Mouse (Mus musculus) embryonic facial prominence, embryonic 14.5 days (tissue): ENCODE results near the gene Myh3. TPM values are rescaled to one million over a fixed set of nuclear protein-coding genes. Genes with fewer than 3 reads are reported as not detected.

ENCODE experiments used
- ATAC-seq: fragments of 200-750 bp; cut with Nextera tagmentation; 2 replicates; pipeline ENCODE4 v1.8.0; 2017; ENCODE audit warnings: low read depth, moderate number of reproducible peaks, moderate TSS enrichment
- DNase-seq: peaks from one replicate; pipeline ENCODE4 v3.0.0-alpha.2; 2015; ENCODE audit warnings: low spot score
- H3K27ac ChIP-seq: fragments of 300-500 bp; sonication (generic); replicated peaks from 2 replicates; pipeline ENCODE4 v1.5.1; 2014; ENCODE audit warnings: low read depth, mild to moderate bottlenecking, low read length, moderate library complexity
- H3K27me3 ChIP-seq: fragments of 300-500 bp; sonication (generic); replicated peaks from 2 replicates; pipeline ENCODE4 v1.6.1; 2014; ENCODE audit warnings: low read length; ENCODE audit not compliant: control insufficient read depth, insufficient read depth
- H3K36me3 ChIP-seq: fragments of 300-500 bp; sonication (generic); 2 replicates; pipeline ENCODE4 v1.6.1; 2014; ENCODE audit warnings: low read length, mixed read lengths; ENCODE audit not compliant: control insufficient read depth, insufficient read depth
- H3K4me1 ChIP-seq: fragments of 300-500 bp; sonication (generic); 2 replicates; pipeline ENCODE4 v1.6.1; 2014; ENCODE audit warnings: antibody characterized with exemption, low read length; ENCODE audit not compliant: control insufficient read depth, insufficient read depth
- H3K4me2 ChIP-seq: fragments of 300-500 bp; sonication (generic); 2 replicates; pipeline ENCODE4 v1.6.1; 2014; ENCODE audit warnings: low read depth, mild to moderate bottlenecking, low read length, moderate library complexity, mixed read lengths
- H3K4me3 ChIP-seq: fragments of 300-500 bp; sonication (generic); 2 replicates; pipeline ENCODE4 v1.5.1; 2014; ENCODE audit warnings: low read depth, mild to moderate bottlenecking, low read length
- H3K9ac ChIP-seq: fragments of 300-500 bp; sonication (generic); 2 replicates; pipeline ENCODE4 v1.6.1; 2014; ENCODE audit warnings: low read depth, mild to moderate bottlenecking, low read length, moderate library complexity, mixed read lengths
- H3K9me3 ChIP-seq: fragments of 300-500 bp; sonication (generic); 2 replicates; pipeline ENCODE4 v1.6.1; 2016; ENCODE audit warnings: low read length; ENCODE audit not compliant: control insufficient read depth
- WGBS: fragments of 180-500 bp; shearing (Covaris S2); extraction: QIAGEN DNeasy Blood & Tissue Kit; methylation state at CpG from one replicate; pipeline ENCODE4 v1.1.7; 2014; 5-methylcytosine and 5-hydroxymethylcytosine counted together
- polyA plus RNA-seq: library from polyadenylated mRNA; unstranded; fragments of >200 nt; fragmentation: Nextera tagmentation; extraction: Ambion mirVana; gene quantifications from 2 replicates; pipeline ENCODE4 v1.2.1, GENCODE M21; 2014

Gene Myh3
- 368 and 488 TPM in 2 replicates for polyA plus RNA-seq

- no peaks in the 10 kb centered on the region for H3K4me1 ChIP-seq
- no peak within 1 kb of the TSS for H3K9ac ChIP-seq
- H3K9me3 ChIP-seq: no peaks in the 10 kb centered on the region
- H3K36me3 ChIP-seq: no peaks in the 10 kb centered on the region
- H3K4me2 ChIP-seq: no peak within 1 kb of the TSS
- no peak within 1 kb of the TSS for H3K27ac ChIP-seq
- DNase-seq (peak; percentile 22), ATAC-seq (no peak)
- 83% methylated on average over 5 of the region's 5 CpGs for WGBS
- H3K4me3 ChIP-seq: no peak within 1 kb of the TSS
- 0 out of 2 replicates have a peak, but pooled peaks cover 2% of the 10 kb centered on the region for H3K27me3 ChIP-seq
Measured at GRCm38 (mm10) chr11:67078000-67078399, at the start of gene Myh3. Gene Myh3 (plus strand): TSS chr11:67078300.

- H3K4me3 ChIP-seq: no peak overlapping the region
- H3K27me3 ChIP-seq: no peaks in the 10 kb centered on the region
- H3K4me1 ChIP-seq: no peaks in the 10 kb centered on the region
- no peak overlapping the region for H3K9ac ChIP-seq
- 58% methylated on average over 16 of the region's 16 CpGs for WGBS
- no peak overlapping the region for H3K4me2 ChIP-seq
- no peaks in the 10 kb centered on the region for H3K36me3 ChIP-seq
- H3K9me3 ChIP-seq: no peaks in the 10 kb centered on the region
- ATAC-seq (no peak), DNase-seq (no peak)
- H3K27ac ChIP-seq: no peak overlapping the region
Measured at GRCm38 (mm10) chr11:67030904-67031602, 47.0 kb upstream of the Myh3 start.

DNA sequence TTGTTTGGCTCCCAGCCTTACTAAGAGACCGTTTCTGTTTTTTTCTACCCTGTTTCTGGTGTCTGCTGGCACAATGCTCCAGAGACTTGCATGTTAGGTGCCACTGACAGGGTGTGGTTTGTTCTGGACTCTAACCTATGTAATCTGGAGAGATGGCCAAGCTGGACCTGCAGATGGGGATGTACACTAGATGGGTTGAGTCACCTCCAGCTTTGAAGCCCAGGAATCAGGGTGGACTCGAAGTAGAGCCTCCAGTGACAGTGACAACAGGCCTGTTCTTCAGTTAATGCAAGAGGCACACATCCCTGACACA lies 46.5 kb upstream of the Myh3 start:
- DNase-seq (no peak), ATAC-seq (no peak)
- Histone ChIP-seq H3K9me3 (no peaks in the 10 kb centered on the region), H3K27ac (no peak overlapping the region), H3K27me3 (no peaks in the 10 kb centered on the region), H3K4me3 (no peak overlapping the region), H3K9ac (no peak overlapping the region), H3K36me3 (no peaks in the 10 kb centered on the region), H3K4me1 (no peaks in the 10 kb centered on the region), H3K4me2 (no peak overlapping the region)
- 68% methylated on average over 2 of the region's 2 CpGs for WGBS

DNA sequence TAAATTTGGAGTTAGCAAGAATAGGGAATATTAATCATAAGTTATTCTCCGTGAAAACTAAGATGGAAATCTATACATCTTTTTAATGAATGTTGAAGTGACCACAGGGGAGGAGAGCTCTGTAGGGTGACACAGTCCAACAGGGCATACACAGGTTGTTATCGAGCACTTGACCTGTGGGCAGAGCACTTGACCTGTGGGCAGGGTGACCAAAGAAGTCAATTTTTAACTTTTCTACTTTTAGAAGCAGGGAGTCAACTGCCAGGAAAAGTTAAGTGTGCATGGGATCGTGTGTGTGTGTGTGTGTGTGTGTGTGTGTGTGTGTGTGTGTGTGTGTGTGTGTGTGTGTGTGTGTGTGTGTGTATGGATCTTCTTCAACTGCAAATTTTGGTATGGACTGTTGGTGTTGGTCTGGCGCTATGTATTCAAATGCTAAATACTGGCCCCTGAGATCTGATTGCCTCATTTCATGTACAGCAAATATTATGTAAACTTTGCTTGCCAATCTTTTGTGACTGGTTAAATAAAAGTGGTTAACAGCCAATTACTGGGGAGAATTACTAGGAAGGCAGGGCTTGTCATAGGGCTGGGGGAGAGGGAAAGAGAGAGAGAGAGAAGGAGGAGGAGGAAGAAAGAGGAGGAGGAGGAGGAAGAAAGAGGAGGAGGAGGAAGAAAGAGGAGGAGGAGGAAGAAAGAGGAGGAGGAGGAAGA lies 43.2 kb upstream of the Myh3 start:
- Histone ChIP-seq H3K36me3 (peaks cover 28% of the 10 kb centered on the region), H3K27me3 (no peaks in the 10 kb centered on the region), H3K27ac (no peak overlapping the region), H3K4me2 (no peak overlapping the region), H3K9ac (no peak overlapping the region), H3K4me3 (no peak overlapping the region), H3K4me1 (no peaks in the 10 kb centered on the region), H3K9me3 (0 out of 2 replicates have a peak, but pooled peaks cover under 1% of the 10 kb centered on the region)
- WGBS: 80% methylated on average over 4 of the region's 4 CpGs
- no peak for DNase-seq
- ATAC-seq: no peak

DNA sequence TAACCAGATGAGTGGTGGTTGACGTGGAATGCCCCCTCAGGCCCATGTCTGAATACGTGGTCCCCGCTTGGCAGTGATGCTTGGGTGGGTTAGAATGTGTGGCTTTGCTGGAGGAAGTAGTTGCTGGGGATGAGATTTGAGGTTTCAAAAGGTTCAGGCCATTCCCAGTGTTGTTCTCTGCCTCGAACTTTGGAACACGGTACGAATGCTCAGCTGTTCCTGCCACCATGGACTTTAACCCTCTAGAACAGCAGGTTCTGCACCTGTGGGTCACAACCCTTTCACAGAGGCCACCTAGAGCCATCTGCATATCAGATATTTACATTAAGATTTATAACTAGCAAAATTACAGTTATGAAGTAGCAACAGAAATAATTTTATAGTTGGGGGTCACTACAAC lies 41.9 kb upstream of the Myh3 start:
- Histone ChIP-seq H3K9me3 (0 out of 2 replicates have a peak, but pooled peaks cover 4% of the 10 kb centered on the region), H3K27me3 (no peaks in the 10 kb centered on the region), H3K9ac (no peak overlapping the region), H3K4me2 (no peak overlapping the region), H3K36me3 (peaks cover 41% of the 10 kb centered on the region), H3K4me1 (no peaks in the 10 kb centered on the region), H3K27ac (no peak overlapping the region), H3K4me3 (no peak overlapping the region)
- ATAC-seq (no peak), DNase-seq (no peak)
- 80% methylated on average over 6 of the region's 6 CpGs for WGBS

DNA sequence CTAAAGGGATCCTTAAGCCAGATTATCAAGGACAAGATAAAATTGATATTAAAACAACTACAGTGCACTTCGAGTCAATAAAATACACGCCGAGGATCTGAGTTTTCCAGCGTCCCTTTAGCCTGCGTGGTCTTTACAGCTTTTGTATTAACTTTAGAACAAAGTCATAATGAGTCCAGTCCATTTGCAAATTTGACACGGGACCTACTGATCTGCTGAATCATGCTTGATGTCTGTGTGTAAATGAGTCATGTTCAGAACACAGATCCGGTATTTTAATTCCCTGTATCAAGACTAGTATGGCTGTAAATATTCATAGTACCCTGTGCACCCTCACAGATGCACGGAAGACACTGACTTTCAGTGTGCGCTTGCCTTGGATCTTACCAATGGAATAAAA lies 41.2 kb upstream of the Myh3 start:
- ATAC-seq (no peak), DNase-seq (no peak)
- H3K9me3 ChIP-seq: 0 out of 2 replicates have a peak, but pooled peaks cover 4% of the 10 kb centered on the region
- WGBS: 95% methylated on average over 9 of the region's 9 CpGs
- H3K4me1 ChIP-seq: no peaks in the 10 kb centered on the region
- no peaks in the 10 kb centered on the region for H3K27me3 ChIP-seq
- no peak overlapping the region for H3K27ac ChIP-seq
- H3K4me2 ChIP-seq: no peak overlapping the region
- H3K9ac ChIP-seq: no peak overlapping the region
- no peak overlapping the region for H3K4me3 ChIP-seq
- peaks cover 48% of the 10 kb centered on the region for H3K36me3 ChIP-seq

GRCm38 (mm10) chr11:67039799-67040198 lies 38.3 kb upstream of the Myh3 start:
- no peak for ATAC-seq
- WGBS: 92% methylated on average over 3 of the region's 3 CpGs

DNA sequence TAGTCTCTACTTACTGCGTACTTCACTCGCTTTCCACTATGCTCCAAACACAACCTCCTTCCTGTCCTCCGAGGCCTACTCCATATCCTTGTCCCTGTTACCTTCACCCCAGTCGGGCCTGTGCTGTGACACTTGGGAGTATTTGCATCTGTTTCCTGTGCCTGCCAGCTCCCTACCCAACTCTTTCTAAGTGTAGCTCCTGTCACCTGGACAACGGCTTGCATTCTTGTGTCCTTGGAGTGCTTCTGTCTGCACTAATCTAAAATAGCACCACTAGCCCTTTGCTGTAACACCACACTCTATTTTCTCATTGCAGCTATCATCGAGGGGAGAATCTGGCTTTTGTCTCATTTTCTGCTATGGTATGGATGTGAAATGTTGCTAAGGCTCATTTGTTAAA lies 37.6 kb upstream of the Myh3 start:
- H3K27ac ChIP-seq: no peak overlapping the region
- no peak overlapping the region for H3K4me3 ChIP-seq
- DNase-seq: no peak
- 92% methylated on average over 6 of the region's 6 CpGs for WGBS
- no peak overlapping the region for H3K4me2 ChIP-seq
- no peak for ATAC-seq
- 0 out of 2 replicates have a peak, but pooled peaks cover 4% of the 10 kb centered on the region for H3K9me3 ChIP-seq
- no peak overlapping the region for H3K9ac ChIP-seq
- H3K36me3 ChIP-seq: peaks cover 49% of the 10 kb centered on the region
- H3K4me1 ChIP-seq: no peaks in the 10 kb centered on the region
- H3K27me3 ChIP-seq: no peaks in the 10 kb centered on the region

More at GRCm38 (mm10) chr11:67039799-67040198, 38.3 kb upstream of the Myh3 start:
- Histone ChIP-seq H3K27me3 (no peaks in the 10 kb centered on the region), H3K27ac (no peak overlapping the region), H3K9ac (no peak overlapping the region), H3K36me3 (peaks cover 49% of the 10 kb centered on the region), H3K4me2 (no peak overlapping the region), H3K4me1 (no peaks in the 10 kb centered on the region), H3K4me3 (no peak overlapping the region), H3K9me3 (0 out of 2 replicates have a peak, but pooled peaks cover 4% of the 10 kb centered on the region)
- DNase-seq: no peak
